Mouse (Mus musculus) adrenal gland, postnatal 36 days (tissue): ENCODE data around the gene Pigx. TPM values are rescaled to one million over a fixed set of nuclear protein-coding genes. Genes with fewer than 3 reads are reported as not detected.
"Not testable (repeated sequence)": the region's sequence is repeated elsewhere in the genome, so short reads cannot be mapped to it uniquely, and the experiment has no call there.

Experiments used
- DNase-seq, 2 experiments: peaks; one replicate each; pipeline ENCODE4 v3.0.0; 2021; ENCODE audit warnings: mixed read lengths in 1 of 2
- total RNA-seq, 2 experiments: library from RNA; stranded (reverse); gene quantifications; 2 replicates each; pipeline ENCODE4 v1.2.3; 2021

Gene Pigx
- total RNA-seq, 2 experiments from 2014 or later: 25.9 to 34.1 TPM

DNA sequence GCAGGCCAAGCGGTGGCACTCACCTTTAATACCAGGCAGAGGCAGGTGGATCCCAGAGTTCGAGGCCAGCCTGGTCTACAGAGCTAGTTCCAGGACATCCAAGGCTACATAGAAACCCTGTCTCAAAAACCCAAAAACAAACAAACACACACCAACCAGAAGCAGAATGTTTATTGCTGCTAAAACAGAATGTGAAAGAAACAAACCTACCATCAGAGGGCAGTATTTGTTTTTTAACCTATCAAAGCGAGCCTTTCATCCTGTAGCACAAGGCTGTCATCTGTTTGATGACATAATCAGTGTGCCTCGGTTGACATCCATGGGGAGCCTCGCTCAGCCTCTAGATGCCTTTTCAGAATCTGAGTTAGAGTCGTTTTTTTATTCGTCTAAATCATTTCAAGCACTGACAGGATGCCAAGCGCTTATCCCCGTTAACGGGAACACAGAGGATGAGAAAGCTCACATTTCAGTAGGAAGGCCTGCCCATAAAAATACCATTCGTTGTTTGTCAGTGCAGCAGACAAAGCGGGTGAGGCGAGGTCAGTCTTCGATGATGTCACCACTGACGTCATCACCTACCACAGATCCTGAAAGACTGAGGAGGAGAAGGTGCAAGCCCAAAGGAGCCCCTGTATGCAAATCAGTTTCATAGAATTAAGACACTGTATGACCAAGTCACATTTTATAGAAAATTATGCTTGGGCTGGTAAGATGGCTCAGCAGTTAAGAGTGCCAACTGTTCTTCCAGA is 11.6 kb upstream of the Pigx start:
- DNase-seq: peak in 1 of 2 experiments; percentile 11

DNA sequence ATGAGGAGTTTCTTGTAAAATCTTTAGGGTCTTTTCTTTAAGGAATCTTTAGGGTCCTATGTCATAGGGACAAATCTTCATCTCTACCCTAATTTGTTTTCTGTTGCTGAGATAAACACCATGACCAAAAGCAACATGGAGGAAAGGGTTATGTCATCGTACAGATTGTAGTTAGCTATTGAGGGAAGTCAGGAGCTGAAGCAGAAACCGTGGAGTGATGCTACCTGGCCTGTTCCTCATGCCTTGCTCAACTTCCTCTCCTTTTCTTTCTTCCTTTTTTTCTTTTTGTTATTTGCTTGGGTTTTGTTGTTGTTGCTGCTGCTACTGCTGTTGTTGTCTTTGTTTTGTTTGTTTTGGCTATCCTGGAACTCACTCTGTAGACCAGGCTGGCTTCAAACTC is 9.0 kb upstream of the Pigx start:
- DNase-seq: no peak

DNA sequence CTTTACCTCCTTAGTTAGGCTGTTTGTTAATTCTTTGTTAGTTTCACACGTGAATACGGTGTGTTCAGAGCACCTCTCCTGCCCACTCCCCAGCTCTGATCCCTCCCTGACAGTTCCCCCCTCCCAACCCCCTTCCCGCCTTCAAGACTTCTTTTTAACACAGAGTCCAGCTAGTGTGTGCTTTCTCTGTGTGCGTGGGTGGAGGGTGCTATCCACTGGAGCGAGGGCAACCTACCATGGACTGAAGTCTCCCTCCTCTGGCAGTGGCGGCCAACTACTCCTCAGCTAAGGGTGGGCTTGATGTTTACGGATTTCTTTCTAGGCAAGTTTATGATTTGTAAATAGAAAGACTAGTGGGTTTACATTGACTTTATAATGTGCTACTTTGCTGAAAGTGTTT is 8.6 kb upstream of the Pigx start:
- no peak for DNase-seq

DNA sequence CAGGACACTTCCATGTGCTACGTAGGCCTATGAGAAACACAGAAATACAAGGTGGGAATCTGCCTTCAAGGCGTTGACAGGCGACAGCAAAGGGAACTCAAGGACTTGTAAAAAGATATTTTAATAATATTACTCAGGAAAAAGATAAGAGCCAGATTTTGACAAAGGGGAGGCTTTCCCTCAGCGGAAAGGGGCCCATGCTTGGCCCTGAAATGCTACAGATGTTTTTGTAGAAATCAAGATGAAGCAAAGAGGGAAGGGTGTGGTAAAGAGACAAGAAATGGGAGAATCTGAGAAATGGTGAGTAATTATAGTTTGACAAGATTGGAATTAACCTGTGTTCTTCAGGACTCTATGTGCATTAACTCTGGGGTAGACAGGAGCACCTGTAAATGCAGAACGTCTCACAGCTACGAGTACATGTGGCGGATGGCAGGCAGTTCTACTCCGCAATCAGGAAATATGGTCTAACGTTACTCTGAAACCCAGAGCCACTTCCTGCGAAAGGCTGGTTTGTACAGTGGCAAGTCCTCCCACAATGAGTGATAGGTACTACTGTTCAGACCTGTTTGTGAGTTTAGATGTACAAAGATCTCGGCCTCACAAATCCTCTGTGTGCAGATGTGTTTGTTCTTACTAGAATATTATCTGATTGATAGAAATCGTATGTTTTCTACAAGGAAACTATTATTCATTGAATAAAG is 8.0 kb upstream of the Pigx start:
- DNase-seq: no peak

DNA sequence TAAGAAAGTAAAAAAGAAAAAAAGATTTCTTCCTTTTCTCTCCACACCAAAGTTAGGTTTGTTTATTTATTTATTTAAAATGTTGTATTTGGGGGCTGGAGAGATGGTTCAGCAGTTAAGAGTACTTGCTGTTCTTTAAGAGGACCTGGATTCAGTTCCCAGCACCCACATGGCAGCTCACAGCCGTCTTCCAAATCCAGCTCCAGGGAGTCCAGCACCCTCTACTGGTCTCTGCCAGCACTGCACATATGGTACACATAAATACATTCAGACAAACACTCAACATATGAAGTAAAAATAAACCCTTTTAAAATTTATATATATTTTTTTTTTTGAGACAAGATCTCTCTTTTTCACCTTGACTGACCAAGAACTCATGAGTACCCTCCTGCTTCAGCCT is 6.2 kb upstream of the Pigx start:
- DNase-seq: no peak

DNA sequence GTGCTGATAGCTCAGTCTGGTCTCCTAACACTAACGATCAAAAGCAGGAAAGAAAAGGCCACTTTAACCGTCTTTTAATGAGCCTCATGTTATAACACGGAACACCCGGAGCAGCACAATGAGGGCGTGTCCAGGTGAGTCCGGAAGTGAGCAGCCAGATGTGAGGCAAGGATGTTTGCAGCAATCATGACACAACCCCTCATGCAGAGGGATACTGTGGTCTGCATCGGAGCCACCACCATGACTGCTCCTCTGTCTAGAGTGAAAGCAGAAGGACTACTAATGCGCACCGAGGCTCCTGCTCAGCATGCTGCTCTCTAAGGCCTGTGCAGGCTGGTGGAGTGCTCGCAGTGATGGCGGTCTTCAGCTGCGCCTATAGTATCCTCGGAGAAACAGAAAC is 2.8 kb upstream of the Pigx start:
- no peak for DNase-seq

DNA sequence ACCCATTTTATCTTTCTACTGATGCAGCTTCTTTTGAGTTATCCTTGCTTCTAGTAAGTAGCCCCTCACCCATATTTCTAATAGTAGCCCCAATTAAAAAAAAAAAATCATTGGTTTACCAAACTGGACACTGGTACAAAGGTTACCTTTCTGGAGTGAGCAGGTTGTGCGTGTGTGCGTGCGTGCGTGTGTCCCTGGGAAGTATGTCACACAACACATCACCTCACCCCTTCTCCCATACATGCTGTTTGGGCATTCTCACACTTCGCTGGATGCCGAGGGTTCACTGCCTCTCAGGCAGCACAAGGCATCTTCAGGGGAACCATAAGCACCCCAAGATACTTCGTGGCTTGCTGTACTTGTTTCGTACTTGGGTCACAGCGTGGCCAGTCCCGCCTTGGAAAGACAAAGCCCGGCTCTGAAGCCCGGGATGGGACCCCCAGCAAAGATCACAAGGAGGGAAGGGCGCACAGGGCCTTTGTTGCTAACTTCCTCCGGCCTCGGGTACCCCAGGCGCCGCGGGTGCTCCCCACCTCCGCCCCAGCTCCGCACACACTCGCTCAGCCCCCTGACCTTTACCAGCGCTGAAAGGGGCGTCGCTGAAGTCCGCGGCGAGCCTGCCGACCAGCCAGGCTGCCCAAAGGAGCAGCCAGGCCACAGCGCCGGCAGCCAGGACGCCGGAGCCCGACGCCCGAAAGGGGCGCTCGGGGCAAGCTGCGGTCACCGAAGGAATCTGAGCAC is 473 bp downstream of the Pigx start:
- DNase-seq: peak in 1 of 2 experiments; percentile 72

DNA sequence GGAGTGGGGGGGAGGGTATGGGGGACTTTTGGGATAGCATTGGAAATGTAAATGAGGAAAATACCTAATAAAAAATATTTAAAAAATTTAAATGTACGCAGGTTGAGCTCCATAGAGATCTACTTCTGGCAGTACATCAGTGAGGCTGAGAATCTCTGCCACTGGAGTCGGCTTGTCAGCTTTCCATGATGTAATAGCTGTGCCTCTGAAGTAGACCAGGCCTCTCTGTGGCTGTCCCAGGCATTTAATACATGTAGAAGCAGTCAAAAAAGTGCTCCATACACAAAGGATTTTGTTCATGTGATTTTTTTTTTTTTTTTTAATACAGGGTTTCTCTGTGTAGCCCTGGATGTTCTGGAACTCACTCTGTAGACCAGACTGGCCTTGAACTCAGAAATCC is 1.8 kb downstream of the Pigx start:
- DNase-seq: not testable (repeated sequence)

DNA sequence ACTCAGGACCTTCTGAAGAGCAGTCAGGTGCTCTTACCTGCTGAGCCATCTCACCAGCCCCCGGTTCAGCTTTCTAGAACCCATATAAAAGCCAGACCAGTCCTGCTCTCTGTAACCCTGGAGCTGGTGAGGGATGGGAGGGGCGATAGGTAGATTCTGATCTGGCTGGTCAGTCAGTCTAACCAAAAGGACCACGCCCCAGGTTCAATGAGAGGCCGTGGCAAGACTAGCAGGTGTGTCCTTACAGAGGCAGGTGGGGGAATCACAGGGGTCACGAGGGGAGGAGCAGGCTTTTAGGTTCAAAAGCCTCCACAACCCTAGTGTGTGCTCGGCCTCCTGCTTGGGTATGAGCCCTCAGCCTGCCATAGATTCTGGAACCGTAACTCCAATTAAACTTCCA is 8.1 kb downstream of the Pigx start:
- no peak for DNase-seq

DNA sequence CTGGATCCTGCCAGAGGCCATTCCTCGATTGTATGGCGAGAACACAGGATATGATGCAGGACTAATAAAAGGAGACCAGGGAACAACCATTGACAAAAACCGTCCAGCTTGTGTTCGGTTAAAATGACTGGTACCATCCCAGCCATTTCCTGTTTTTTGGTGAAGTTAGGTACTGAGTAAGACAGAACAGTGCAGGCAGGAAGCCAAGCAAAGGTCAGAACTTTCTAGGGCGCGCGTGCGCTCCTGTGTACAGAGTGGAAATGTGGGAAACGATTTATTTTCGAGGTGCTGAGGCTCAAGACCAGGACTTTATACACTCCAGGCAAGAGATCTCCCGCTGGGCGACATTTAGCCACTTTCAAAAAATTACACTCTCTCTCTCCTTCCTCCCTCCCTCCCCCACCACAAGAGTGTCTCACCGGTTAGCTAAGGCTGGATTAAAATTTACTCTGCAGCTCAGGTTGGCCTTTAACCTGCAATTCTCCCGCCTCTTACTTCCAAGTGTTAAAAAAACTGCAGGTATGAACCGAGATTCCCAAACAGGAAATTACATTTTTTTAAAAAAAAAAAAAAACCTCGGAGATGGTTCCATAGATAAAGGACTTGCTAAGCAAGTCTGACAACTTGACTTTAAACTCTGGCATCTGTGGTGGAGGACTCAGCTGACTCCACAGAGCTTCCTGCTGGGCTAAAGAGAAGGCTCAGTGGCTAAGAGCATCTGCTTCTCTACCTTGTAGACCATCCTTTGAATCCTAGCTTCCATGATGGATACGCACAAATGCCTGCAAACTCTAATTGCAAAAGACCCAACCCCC is 11.7 kb downstream of the Pigx start:
- DNase-seq: peak; percentile 27 to 53

DNA sequence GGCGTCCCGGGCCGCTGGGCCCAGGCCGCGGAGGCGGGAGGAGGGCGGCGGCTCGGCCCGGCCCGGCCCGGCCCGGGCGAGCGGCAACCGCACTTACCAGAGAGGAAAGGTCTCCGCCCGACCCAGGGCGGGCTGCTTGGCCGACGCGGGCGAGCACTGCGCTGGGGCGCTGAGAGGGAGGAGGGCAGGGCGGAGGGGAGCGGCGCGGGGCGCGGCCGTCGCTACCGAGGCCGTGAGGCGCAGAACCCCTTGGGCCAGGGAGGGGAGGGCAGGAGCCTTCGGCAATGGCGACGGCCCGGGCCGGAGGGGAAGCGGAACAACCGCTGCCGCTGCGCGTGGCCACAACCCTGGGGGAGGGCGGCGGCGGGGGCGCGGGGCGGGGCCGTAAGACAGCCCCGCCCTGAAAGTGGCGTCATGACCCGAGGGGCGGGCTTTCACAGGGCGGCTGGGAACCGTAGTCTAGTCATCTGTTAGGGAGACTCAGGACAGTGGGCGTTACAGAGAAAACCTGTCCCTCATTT is 20.5 kb downstream of the Pigx start, which contains the start of gene Pak2:
Gene Pak2 (minus strand): TSS at position 352 of the 521 bp plus-strand sequence.
- peak; percentile 93 for DNase-seq

DNA sequence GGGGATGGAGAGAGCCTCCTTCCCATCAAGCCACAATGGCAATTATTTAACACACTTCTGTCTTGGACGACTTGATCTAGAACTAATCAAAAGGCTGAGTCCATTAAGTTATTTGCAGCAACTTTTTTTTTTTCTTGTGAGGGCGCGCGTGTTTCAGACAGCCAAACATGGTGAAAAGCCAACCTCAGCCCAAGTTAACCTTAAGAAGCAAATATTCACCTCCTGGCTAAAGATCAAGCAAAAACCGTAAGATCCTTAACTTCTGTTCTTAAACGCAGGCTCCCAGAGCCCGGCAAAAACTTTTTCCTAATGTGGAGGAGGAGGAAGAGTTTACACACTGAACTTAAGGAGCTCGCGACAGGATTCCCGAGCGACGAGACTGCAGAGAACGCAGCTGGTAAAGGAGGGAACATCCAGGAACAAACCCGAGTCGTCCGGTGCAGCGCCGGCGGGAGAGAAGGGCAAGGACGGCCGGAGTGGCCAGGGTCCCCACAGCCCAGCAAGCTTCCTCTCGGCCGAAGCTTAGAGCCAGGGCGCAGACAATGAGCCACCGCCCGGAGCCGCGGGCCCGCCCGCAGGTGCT is 21.0 kb downstream of the Pigx start:
- DNase-seq: no peak

DNA sequence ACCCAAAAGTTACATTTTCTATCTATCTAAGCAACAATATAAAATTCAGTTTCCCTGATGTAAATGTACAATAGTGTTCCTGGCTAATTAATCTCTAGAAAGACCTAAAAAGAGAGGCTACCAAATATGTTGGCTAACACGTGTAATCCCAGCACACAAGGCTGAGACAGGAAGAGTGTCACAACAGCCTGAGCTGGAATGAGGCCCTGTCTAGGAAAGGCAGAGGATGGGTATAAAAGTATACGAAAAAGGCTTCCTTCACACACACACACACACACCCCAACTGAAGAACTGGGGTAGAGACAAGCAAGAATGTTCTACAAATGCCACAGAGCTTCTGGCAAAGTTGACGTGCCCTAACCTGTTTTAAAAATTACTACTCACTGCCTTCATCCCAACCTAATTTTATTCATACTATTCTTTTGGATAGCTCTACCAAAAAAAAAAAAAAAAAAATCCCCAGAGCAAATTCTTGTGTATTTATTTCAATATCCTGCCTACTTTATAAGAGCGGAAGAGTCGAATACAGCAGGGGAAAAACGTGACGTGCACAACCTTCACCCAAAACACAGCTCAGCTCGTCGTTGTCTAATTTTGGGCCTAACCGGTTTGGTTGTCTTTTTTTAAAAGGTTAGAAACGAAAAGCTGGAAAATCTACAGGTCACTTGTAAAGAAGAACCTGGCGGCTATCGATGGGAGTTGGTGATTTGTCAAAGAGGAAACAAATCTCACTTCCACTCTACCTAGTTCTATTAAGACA is 21.7 kb downstream of the Pigx start:
- DNase-seq: no peak

DNA sequence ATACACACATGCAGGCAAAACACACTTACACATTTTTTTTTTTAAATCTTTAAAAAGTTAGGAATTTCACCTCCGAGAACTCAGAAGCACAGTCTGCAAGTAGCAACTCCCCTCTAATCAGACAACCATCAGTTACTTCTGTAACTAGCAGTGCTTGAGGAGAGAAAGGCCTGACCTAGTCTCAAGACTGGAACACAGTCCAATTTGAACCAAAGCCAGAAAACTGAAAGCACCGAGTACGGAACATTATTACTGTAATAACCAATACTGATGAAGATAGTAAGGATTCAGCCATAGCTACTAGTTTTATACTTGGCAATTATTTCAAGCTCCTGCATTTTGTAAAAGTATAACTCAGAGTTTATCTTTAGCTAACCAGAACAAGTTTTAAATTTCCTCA is 23.1 kb downstream of the Pigx start:
- no peak for DNase-seq

DNA sequence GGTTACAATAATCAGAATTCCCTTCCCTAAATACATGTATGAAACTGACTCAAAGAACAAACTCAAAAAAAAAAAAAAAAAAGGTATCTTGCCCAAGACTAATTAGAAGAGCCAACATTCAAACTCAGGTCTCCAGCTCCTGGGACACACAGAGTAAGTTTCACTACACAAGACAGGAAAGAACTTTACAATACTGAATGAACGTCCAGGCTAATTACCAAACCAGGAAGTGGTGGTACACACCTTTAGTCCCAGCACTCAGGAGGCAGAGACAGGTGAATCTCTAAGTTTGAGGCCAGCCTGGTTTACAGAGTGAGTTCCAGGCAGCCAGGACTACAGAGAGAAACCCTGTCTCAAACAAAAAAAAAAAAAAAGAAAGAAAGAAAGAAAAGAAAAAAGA is 23.8 kb downstream of the Pigx start:
- DNase-seq: no peak

DNA sequence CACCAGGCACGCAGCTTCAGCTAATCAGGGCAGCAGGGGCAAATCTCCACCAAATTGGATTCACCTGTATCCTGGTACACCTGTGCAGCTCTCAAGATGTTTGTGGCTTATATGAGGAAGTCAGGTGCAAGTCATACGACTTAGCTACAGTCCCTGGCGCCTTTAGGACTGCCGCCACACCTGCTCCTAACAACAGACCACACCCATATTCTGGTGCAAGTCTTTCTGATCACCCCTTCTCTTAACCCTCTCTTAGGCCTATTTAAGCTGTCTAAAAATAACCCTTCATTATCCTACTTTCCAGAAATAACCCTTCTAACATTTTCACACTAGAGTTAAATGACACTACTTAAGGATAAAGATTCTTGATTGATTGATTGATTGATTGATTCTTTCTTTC is 29.5 kb downstream of the Pigx start:
- DNase-seq: not testable (repeated sequence)

DNA sequence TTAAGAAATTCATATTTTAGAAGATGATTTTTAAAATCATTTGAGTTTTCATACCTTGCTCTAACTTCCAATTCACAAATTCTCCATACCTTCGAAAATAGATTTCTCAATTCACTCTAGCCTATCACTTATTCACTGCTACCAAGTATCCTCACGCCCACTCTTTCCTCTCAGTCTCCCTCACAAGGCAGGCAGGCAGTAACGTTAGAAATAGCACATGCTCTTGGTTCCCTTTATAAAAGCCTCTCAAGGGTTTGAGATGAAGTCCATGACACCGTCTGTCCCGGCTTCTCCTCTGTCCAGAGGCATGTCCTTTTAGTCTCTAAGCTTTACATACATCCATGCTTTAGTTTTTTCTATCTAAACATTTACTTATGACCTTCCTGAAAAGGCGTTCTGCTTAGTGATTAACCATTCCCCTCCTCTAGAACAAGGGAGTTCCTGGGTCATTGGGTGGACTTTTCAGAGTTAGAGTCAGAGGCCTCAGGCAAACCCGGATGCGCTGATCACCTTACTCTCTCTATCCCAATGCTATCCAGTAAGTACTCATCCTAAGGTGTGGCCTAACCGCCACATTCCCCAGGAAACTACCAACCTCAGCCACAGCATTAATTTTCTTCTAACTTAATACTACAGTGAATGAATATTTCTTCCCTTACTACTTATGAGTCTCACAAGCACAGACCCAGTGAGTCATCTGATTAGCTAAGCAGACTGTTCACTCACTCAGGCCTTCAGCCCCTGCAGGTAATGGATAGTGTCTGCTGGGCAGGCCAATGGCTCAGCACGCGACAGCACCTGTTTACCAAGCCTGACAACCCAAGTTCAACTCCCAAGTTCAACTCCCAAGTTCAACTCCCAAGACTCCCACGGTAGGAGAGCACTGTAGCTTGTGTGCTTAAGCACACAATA is 30.9 kb downstream of the Pigx start:
- DNase-seq: peak in 1 of 2 experiments; percentile 22

DNA sequence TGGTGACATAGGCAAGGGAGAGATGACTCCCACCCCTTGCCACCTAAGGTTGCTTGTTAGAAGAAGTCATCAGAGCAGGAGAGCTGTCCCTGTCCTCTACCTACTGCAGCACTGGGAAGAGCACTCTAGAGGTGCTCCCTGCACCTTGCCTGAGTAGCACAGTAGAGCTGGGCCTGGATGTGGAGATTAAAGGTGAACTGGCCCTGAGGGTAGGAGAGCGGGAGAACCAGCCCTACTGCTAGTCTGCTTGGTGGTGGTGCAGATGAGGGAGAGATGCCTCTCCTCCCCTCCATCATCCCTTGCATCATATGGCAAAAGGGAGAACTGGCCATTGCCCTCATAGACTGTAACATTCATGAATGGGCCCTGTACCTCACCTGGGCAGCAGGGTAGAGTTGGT is 32.6 kb downstream of the Pigx start:
- no peak for DNase-seq

DNA sequence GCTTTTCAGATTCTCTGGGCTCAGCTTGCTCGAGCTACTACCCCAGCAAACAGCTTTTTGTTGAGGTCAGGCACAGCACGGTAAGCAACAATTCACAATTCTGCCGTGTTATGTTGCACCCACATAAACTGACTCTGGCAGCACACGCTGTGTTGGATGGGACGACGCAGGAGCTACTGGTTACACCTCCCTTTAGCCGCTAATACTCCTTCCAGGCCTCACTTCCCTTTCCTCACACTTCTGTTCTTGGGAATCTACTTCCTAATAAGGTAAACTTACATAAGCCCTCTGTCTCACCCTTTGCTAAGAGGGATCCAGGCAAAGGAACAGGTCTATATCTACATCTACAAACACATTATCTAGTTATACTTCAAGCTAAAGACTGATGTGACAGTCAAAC is 35.6 kb downstream of the Pigx start:
- no peak for DNase-seq

DNA sequence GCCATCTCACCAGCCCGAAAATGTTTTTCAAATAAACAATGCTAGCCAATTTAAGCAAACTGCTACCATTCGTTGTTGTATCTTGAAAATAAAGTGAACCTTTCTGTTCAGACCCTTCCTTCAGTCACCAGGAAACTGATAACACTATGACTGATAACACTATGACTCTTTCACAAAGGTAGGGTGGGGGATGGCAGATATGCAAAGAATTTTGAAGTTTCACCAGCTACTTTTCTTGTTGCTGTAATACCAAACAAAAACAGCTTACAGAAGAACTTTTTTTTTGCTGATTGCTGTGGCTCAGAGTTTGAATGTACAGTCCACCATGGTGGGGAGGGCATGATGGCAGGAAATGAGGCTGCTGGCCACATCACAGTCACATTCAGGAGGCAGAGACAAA is 37.3 kb downstream of the Pigx start:
- DNase-seq: no peak
